Mouse (Mus musculus) ES-Bruce4 (cell line): ENCODE measurements at regions not wholly inside any gene's neighbourhood (a gene's known extent, or its start where the extent isn't known, plus 50 kb on each side); places are given as distances from the start of the nearest gene placed in this dataset.

Experiments used
- CTCF ChIP-seq: IDR thresholded peaks from one replicate; pipeline ENCODE4 v1.8.1; 2011; ENCODE audit warnings: low read depth, low read length
- EP300 ChIP-seq: IDR thresholded peaks from 2 replicates; pipeline ENCODE4 v1.6.1; 2011; ENCODE audit warnings: low read depth, low read length; ENCODE audit not compliant: insufficient read depth
- POLR2A ChIP-seq: IDR thresholded peaks from one replicate; pipeline ENCODE4 v1.8.1; 2011; ENCODE audit warnings: low read length; ENCODE audit not compliant: insufficient read depth

- no peak for TF ChIP-seq CTCF
- TF ChIP-seq EP300: no peak
- TF ChIP-seq POLR2A: no peak
Observed at GRCm38 (mm10) chr13:44293736-44294416, 435.4 kb upstream of the Jarid2 start.
